ENCODE assay signal across 17 mouse cellular contexts in genomic region chr16:92442946-92443345, GRCm38 (mm10). TPM values are rescaled to one million over a fixed set of nuclear protein-coding genes. Genes with fewer than 3 reads are reported as not detected.
DNase-seq lines count a peak whose midpoint lies in the region; ATAC-seq and TF ChIP-seq lines count a peak whose summit lies in the region.
"Had no signal": no experiment of that assay in that cellular context is flagged by ENCODE, and none has a peak within 500 bp of the region (broad histone marks: within the 10 kb centered on the region; RNA-seq: fewer than 3 reads in every experiment).

No protein-coding gene starts in this region.

- no peak for ATAC-seq in heart, embryonic 16.5 days (replicated peaks; ENCODE audit: extremely low read depth, insufficient read depth, low FRiP score)
- ATAC-seq in lung, embryonic 16.5 days (ENCODE audit: low read depth), result no peak
- ATAC-seq in activated CD4-positive, CD25-positive, alpha-beta regulatory T cell, adult 4 months, result no peak
- ATAC-seq: forebrain, embryonic 16.5 days; hindbrain, embryonic 16.5 days had no signal

- peaks cover 39% of the 10 kb centered on the region for H3K4me1 ChIP-seq in heart, embryonic 16.5 days (ENCODE audit: control insufficient read depth, insufficient read depth, low read length)
- peaks cover 13% of the 10 kb centered on the region for H3K4me1 ChIP-seq in lung, embryonic 16.5 days (replicated peaks; ENCODE audit: control insufficient read depth, insufficient read depth, low read length)

- intact Hi-C loops in gastrocnemius, adult 2 months (cut with DNase I), result no loop called here
- intact Hi-C loops in heart, postnatal 14 days (cut with DNase I), result no loop called here
- intact Hi-C loops in left cerebral cortex, postnatal 25 days (cut with DNase I), result no loop called here

- peak overlapping the region; percentile 74 for H3K27ac ChIP-seq in gastrocnemius, adult 2 months
- H3K27ac ChIP-seq in heart, embryonic 16.5 days (ENCODE audit: low read length), result peak overlapping the region; percentile 84
- H3K27ac ChIP-seq in lung, embryonic 16.5 days (ENCODE audit: low read length), result peak overlapping the region; percentile 65; the same call in 1 of the 2 replicates
- H3K27ac ChIP-seq: liver, embryonic 14.5 days; midbrain, embryonic 12.5 days; neural tube, embryonic 13.5 days had no signal

- DNase-seq in gastrocnemius, adult 2 months, result no peak
- DNase-seq in gastrocnemius, adult 18-20 months (ENCODE audit: low spot score), result no peak
- no peak for DNase-seq in heart, postnatal 14 days
- DNase-seq in lung, postnatal 10 days, result no peak
- no peak for DNase-seq in left cerebral cortex, postnatal 25 days (ENCODE audit: low spot score in 2 of 2)
- DNase-seq: cerebellum, postnatal 25 days; right cerebral cortex, postnatal 14 days; thymus, postnatal 25 days had no signal

- H3K4me3 ChIP-seq in gastrocnemius, adult 2 months, result no peak overlapping the region; the same call in 1 of the 2 replicates
- H3K4me3 ChIP-seq in heart, embryonic 16.5 days (ENCODE audit: low read length), result no peak overlapping the region
- no peak overlapping the region for H3K4me3 ChIP-seq in lung, embryonic 16.5 days (ENCODE audit: low read length)
- H3K4me3 ChIP-seq: midbrain, embryonic 12.5 days; neural tube, embryonic 13.5 days had no signal

- no peak for TF ChIP-seq CTCF in gastrocnemius, adult 2 months (IDR thresholded peaks at IDR 0.05)

- H3K9ac ChIP-seq in heart, embryonic 16.5 days (ENCODE audit: low read length), result peak overlapping the region; percentile 51; the same call in 1 of the 2 replicates
- no peak overlapping the region; the same call in 1 of the 2 replicates for H3K9ac ChIP-seq in lung, embryonic 16.5 days (ENCODE audit: low read length)
- H3K9ac ChIP-seq: liver, embryonic 14.5 days; midbrain, embryonic 12.5 days had no signal

- H3K9me3 ChIP-seq in heart, embryonic 16.5 days (replicated peaks; ENCODE audit: control insufficient read depth, low read length), result no peaks in the 10 kb centered on the region
- H3K9me3 ChIP-seq in lung, embryonic 16.5 days (ENCODE audit: control insufficient read depth, low read length), result no peaks in the 10 kb centered on the region
- H3K9me3 ChIP-seq: midbrain, embryonic 12.5 days; neural tube, embryonic 13.5 days had no signal

- no peaks in the 10 kb centered on the region for H3K36me3 ChIP-seq in heart, embryonic 16.5 days (ENCODE audit: control insufficient read depth, insufficient read depth)
- no peaks in the 10 kb centered on the region for H3K36me3 ChIP-seq in lung, embryonic 16.5 days (ENCODE audit: control insufficient read depth, insufficient read depth, low read length)
- H3K36me3 ChIP-seq: midbrain, embryonic 12.5 days; neural tube, embryonic 13.5 days had no signal

- no peak overlapping the region for H3K4me2 ChIP-seq in heart, embryonic 16.5 days (ENCODE audit: low read depth, low read length)
- no peak overlapping the region for H3K4me2 ChIP-seq in lung, embryonic 16.5 days (ENCODE audit: low read depth, low read length)
- H3K4me2 ChIP-seq: midbrain, embryonic 12.5 days; neural tube, embryonic 13.5 days had no signal

- WGBS in heart, embryonic 16.5 days, result 80% methylated on average over 4 of the region's 4 CpGs
- 75% methylated on average over 4 of the region's 4 CpGs for whole genome bisulfite sequencing in lung, embryonic 16.5 days

- H3K27me3 ChIP-seq in heart, embryonic 16.5 days (ENCODE audit: control insufficient read depth, insufficient read depth, low read length), result no peaks in the 10 kb centered on the region
- no peaks in the 10 kb centered on the region for H3K27me3 ChIP-seq in lung, embryonic 16.5 days (ENCODE audit: control insufficient read depth, insufficient read depth, low read depth, low read length)
- H3K27me3 ChIP-seq: midbrain, embryonic 12.5 days; neural tube, embryonic 13.5 days had no signal

RNA-seq across cellular contexts. Expression of gene Rcan1, which starts 27.7 kb away (rescaled TPM):
- total RNA-seq in gastrocnemius, adult 2 months (2021), result 10 to 100 TPM; 76.4 to 93.3 TPM
- total RNA-seq in gastrocnemius, adult 18-20 months (2021), result 100 to 1,000 TPM in 1 of 2 experiments, 10 to 100 TPM in 1; 53.2 to 329 TPM
- polyA plus RNA-seq in heart, embryonic 16.5 days (2015; fragmentation: Nextera tagmentation; extraction: Ambion mirVana), result 80.7 and 89.2 TPM in 2 replicates
- 10 to 100 TPM; 52.4 to 69.3 TPM for total RNA-seq in heart, postnatal 14 days (2021)
- polyA plus RNA-seq in lung, embryonic 16.5 days (2015; fragmentation: Nextera tagmentation; extraction: Ambion mirVana), result 57.7 and 61.2 TPM in 2 replicates
- total RNA-seq in left cerebral cortex, postnatal 25 days (2021), result 10 to 100 TPM; 60.4 to 63.9 TPM
- polyA plus RNA-seq in activated CD4-positive, CD25-positive, alpha-beta regulatory T cell, adult 4 months (2017; shearing (Covaris generic)), result 1 to 10 TPM; 2.3 to 2.9 TPM

RNA-seq across cellular contexts. Expression of gene Clic6, which starts 42.6 kb away (rescaled TPM):
- total RNA-seq in gastrocnemius, adult 2 months (2021), result not detected
- under 1 TPM in 1 of 2 experiments, not detected in 1; 0.14 TPM for total RNA-seq in gastrocnemius, adult 18-20 months (2021)
- polyA plus RNA-seq in heart, embryonic 16.5 days (2015; fragmentation: Nextera tagmentation; extraction: Ambion mirVana), result 1.9 and 3.4 TPM in 2 replicates
- under 1 TPM; 0.07 to 0.93 TPM for total RNA-seq in heart, postnatal 14 days (2021)
- 15.7 and 16.4 TPM in 2 replicates for polyA plus RNA-seq in lung, embryonic 16.5 days (2015; fragmentation: Nextera tagmentation; extraction: Ambion mirVana)
- total RNA-seq in left cerebral cortex, postnatal 25 days (2021), result 1 to 10 TPM; 2.7 to 3.4 TPM
- polyA plus RNA-seq in activated CD4-positive, CD25-positive, alpha-beta regulatory T cell, adult 4 months (2017; shearing (Covaris generic)), result not detected
- total RNA-seq: granulocyte monocyte progenitor cell, adult 5-6 weeks had no signal
